Mouse (Mus musculus) kidney, embryonic 15.5 days (tissue): Measurements from ENCODE around the gene Adam23. TPM values are rescaled to one million over a fixed set of nuclear protein-coding genes. Genes with fewer than 3 reads are reported as not detected.

Experiments
- ATAC-seq: fragments of 200-750 bp; cut with Nextera tagmentation; replicated peaks from 2 replicates; pipeline ENCODE4 v1.8.0; 2017; ENCODE audit warnings: moderate TSS enrichment; ENCODE audit not compliant: low FRiP score
- H3K27ac ChIP-seq: fragments of 300-500 bp; sonication (generic); 2 replicates; pipeline ENCODE4 v1.5.1; 2015; ENCODE audit warnings: mild to moderate bottlenecking, inconsistent platforms
- H3K27me3 ChIP-seq: fragments of 300-500 bp; sonication (generic); 2 replicates; pipeline ENCODE4 v1.6.1; 2015; ENCODE audit warnings: inconsistent platforms
- H3K36me3 ChIP-seq: fragments of 300-500 bp; sonication (generic); 2 replicates; pipeline ENCODE4 v1.6.1; 2015; ENCODE audit warnings: inconsistent platforms
- H3K4me1 ChIP-seq: fragments of 300-500 bp; sonication (generic); 2 replicates; pipeline ENCODE4 v1.6.1; 2015; ENCODE audit warnings: inconsistent platforms
- H3K4me2 ChIP-seq: fragments of 300-500 bp; sonication (generic); 2 replicates; pipeline ENCODE4 v1.6.1; 2015; ENCODE audit warnings: moderate library complexity, mild to moderate bottlenecking, inconsistent platforms
- H3K4me3 ChIP-seq: fragments of 300-500 bp; sonication (generic); replicated peaks from 2 replicates; pipeline ENCODE4 v1.5.1; 2015; ENCODE audit warnings: mild to moderate bottlenecking, inconsistent platforms
- H3K9ac ChIP-seq: fragments of 300-500 bp; sonication (generic); 2 replicates; pipeline ENCODE4 v1.6.1; 2015; ENCODE audit warnings: mild to moderate bottlenecking, inconsistent platforms
- H3K9me3 ChIP-seq: fragments of 300-500 bp; sonication (generic); replicated peaks from 2 replicates; pipeline ENCODE4 v1.6.1; 2016; ENCODE audit warnings: inconsistent platforms
- whole genome bisulfite sequencing: fragments of 180-500 bp; shearing (Covaris S2); methylation state at CpG from one replicate; pipeline ENCODE4 v1.1.7; 2015; ENCODE audit warnings: mixed read lengths; 5-methylcytosine and 5-hydroxymethylcytosine counted together
- polyA plus RNA-seq: library from polyadenylated mRNA; unstranded; fragments of >200 nt; fragmentation: Nextera tagmentation; extraction: Ambion mirVana; gene quantifications from 2 replicates; pipeline ENCODE4 v1.2.1, GENCODE M21; 2015

Gene Adam23
- polyA plus RNA-seq, 1 experiment from 2014 or later: 2.1 TPM

- Histone ChIP-seq H3K4me3 (no peak overlapping the region), H3K36me3 (no peaks in the 10 kb centered on the region), H3K9me3 (no peaks in the 10 kb centered on the region), H3K27ac (no peak overlapping the region), H3K4me2 (no peak overlapping the region), H3K4me1 (0 out of 2 replicates have a peak, but pooled peaks cover 2% of the 10 kb centered on the region), H3K9ac (no peak overlapping the region), H3K27me3 (no peaks in the 10 kb centered on the region)
- WGBS: 17% methylated on average over 5 of the region's 5 CpGs
- ATAC-seq: peak; percentile 93
Measured at GRCm38 (mm10) chr1:63553039-63553438, 107.3 kb downstream of the Adam23 start.

GRCm38 (mm10) chr1:63561772-63562520, 116.3 kb downstream of the Adam23 start:
- no peak overlapping the region for H3K27ac ChIP-seq
- H3K9ac ChIP-seq: no peak overlapping the region
- H3K27me3 ChIP-seq: no peaks in the 10 kb centered on the region
- no peak overlapping the region for H3K4me2 ChIP-seq
- no peak overlapping the region for H3K4me3 ChIP-seq
- H3K4me1 ChIP-seq: no peaks in the 10 kb centered on the region
- no peaks in the 10 kb centered on the region for H3K9me3 ChIP-seq
- no peaks in the 10 kb centered on the region for H3K36me3 ChIP-seq
- no peak for ATAC-seq
- 66% methylated on average over 4 of the region's 4 CpGs for WGBS

GRCm38 (mm10) chr1:63563928-63564327, 118.2 kb downstream of the Adam23 start:
- Histone ChIP-seq H3K9ac (no peak overlapping the region), H3K9me3 (no peaks in the 10 kb centered on the region), H3K4me2 (no peak overlapping the region), H3K4me1 (no peaks in the 10 kb centered on the region), H3K27ac (no peak overlapping the region), H3K4me3 (no peak overlapping the region), H3K27me3 (no peaks in the 10 kb centered on the region), H3K36me3 (no peaks in the 10 kb centered on the region)
- 80% methylated on average over 4 of the region's 4 CpGs for WGBS
- ATAC-seq: no peak

- Histone ChIP-seq H3K27ac (no peak overlapping the region), H3K27me3 (no peaks in the 10 kb centered on the region), H3K9me3 (no peaks in the 10 kb centered on the region), H3K9ac (no peak overlapping the region), H3K4me2 (no peak overlapping the region), H3K36me3 (no peaks in the 10 kb centered on the region), H3K4me1 (no peaks in the 10 kb centered on the region), H3K4me3 (no peak overlapping the region)
- no peak for ATAC-seq
- WGBS: 36% methylated on average over 7 of the region's 7 CpGs
Measured at GRCm38 (mm10) chr1:63566501-63566900, 120.8 kb downstream of the Adam23 start.

GRCm38 (mm10) chr1:63567031-63567430, 121.3 kb downstream of the Adam23 start:
- ATAC-seq: no peak
- 49% methylated on average over 4 of the region's 4 CpGs for WGBS
- Histone ChIP-seq H3K9me3 (no peaks in the 10 kb centered on the region), H3K27ac (no peak overlapping the region), H3K36me3 (no peaks in the 10 kb centered on the region), H3K27me3 (no peaks in the 10 kb centered on the region), H3K9ac (no peak overlapping the region), H3K4me1 (no peaks in the 10 kb centered on the region), H3K4me2 (no peak overlapping the region), H3K4me3 (no peak overlapping the region)

GRCm38 (mm10) chr1:63572229-63572628, 126.5 kb downstream of the Adam23 start:
- no peaks in the 10 kb centered on the region for H3K36me3 ChIP-seq
- no peaks in the 10 kb centered on the region for H3K27me3 ChIP-seq
- no peaks in the 10 kb centered on the region for H3K4me1 ChIP-seq
- WGBS: 69% methylated on average over 7 of the region's 7 CpGs
- H3K9ac ChIP-seq: no peak overlapping the region
- H3K9me3 ChIP-seq: no peaks in the 10 kb centered on the region
- no peak overlapping the region for H3K27ac ChIP-seq
- ATAC-seq: no peak
- no peak overlapping the region for H3K4me2 ChIP-seq
- H3K4me3 ChIP-seq: no peak overlapping the region

- WGBS: 64% methylated on average over 6 of the region's 6 CpGs
- Histone ChIP-seq H3K27me3 (no peaks in the 10 kb centered on the region), H3K4me1 (no peaks in the 10 kb centered on the region), H3K36me3 (no peaks in the 10 kb centered on the region), H3K9ac (no peak overlapping the region), H3K4me3 (no peak overlapping the region), H3K27ac (no peak overlapping the region), H3K4me2 (no peak overlapping the region), H3K9me3 (no peaks in the 10 kb centered on the region)
- no peak for ATAC-seq
Measured at GRCm38 (mm10) chr1:63573432-63573831, 127.7 kb downstream of the Adam23 start.

GRCm38 (mm10) chr1:63573864-63574611, 128.3 kb downstream of the Adam23 start:
- ATAC-seq: no peak
- Histone ChIP-seq H3K4me3 (no peak overlapping the region), H3K27me3 (no peaks in the 10 kb centered on the region), H3K9me3 (no peaks in the 10 kb centered on the region), H3K9ac (no peak overlapping the region), H3K4me1 (no peaks in the 10 kb centered on the region), H3K4me2 (no peak overlapping the region), H3K27ac (no peak overlapping the region), H3K36me3 (no peaks in the 10 kb centered on the region)
- WGBS: 56% methylated on average over 12 of the region's 12 CpGs

GRCm38 (mm10) chr1:63576803-63577202, 131.1 kb downstream of the Adam23 start:
- 75% methylated on average over 5 of the region's 5 CpGs for WGBS
- H3K27ac ChIP-seq: no peak overlapping the region

GRCm38 (mm10) chr1:63579153-63579552, 133.5 kb downstream of the Adam23 start:
- H3K4me2 ChIP-seq: no peak overlapping the region
- no peak overlapping the region for H3K27ac ChIP-seq
- 78% methylated on average over 8 of the region's 8 CpGs for WGBS
- no peaks in the 10 kb centered on the region for H3K9me3 ChIP-seq
- no peak overlapping the region for H3K9ac ChIP-seq
- no peaks in the 10 kb centered on the region for H3K36me3 ChIP-seq
- no peaks in the 10 kb centered on the region for H3K4me1 ChIP-seq
- no peak for ATAC-seq
- no peaks in the 10 kb centered on the region for H3K27me3 ChIP-seq
- no peak overlapping the region for H3K4me3 ChIP-seq

More at GRCm38 (mm10) chr1:63576803-63577202, 131.1 kb downstream of the Adam23 start:
- Histone ChIP-seq H3K4me3 (no peak overlapping the region), H3K4me2 (no peak overlapping the region), H3K4me1 (no peaks in the 10 kb centered on the region), H3K27me3 (no peaks in the 10 kb centered on the region), H3K36me3 (no peaks in the 10 kb centered on the region), H3K9ac (no peak overlapping the region), H3K9me3 (no peaks in the 10 kb centered on the region)
- no peak for ATAC-seq

- Histone ChIP-seq H3K9me3 (no peaks in the 10 kb centered on the region), H3K4me1 (no peaks in the 10 kb centered on the region), H3K27me3 (no peaks in the 10 kb centered on the region), H3K4me2 (no peak overlapping the region), H3K4me3 (no peak overlapping the region), H3K9ac (no peak overlapping the region), H3K27ac (no peak overlapping the region), H3K36me3 (no peaks in the 10 kb centered on the region)
- no peak for ATAC-seq
- WGBS: 75% methylated on average over 7 of the region's 7 CpGs
Measured at GRCm38 (mm10) chr1:63586869-63587268, 141.2 kb downstream of the Adam23 start.

- Histone ChIP-seq H3K27ac (no peak overlapping the region), H3K4me1 (no peaks in the 10 kb centered on the region), H3K4me3 (no peak overlapping the region), H3K9me3 (no peaks in the 10 kb centered on the region), H3K4me2 (no peak overlapping the region), H3K36me3 (no peaks in the 10 kb centered on the region), H3K27me3 (no peaks in the 10 kb centered on the region), H3K9ac (no peak overlapping the region)
- WGBS: 45% methylated on average over 3 of the region's 3 CpGs
- ATAC-seq: no peak
Measured at GRCm38 (mm10) chr1:63603870-63604500, 158.3 kb downstream of the Adam23 start.
